Mouse (Mus musculus) ES-Bruce4 (cell line): ENCODE measurements around the gene Rabepk.

ENCODE experiments used
- CTCF ChIP-seq: IDR thresholded peaks from one replicate; pipeline ENCODE4 v1.8.1; 2011; ENCODE audit warnings: low read depth, low read length
- EP300 ChIP-seq: IDR thresholded peaks from 2 replicates; pipeline ENCODE4 v1.6.1; 2011; ENCODE audit warnings: low read depth, low read length; ENCODE audit not compliant: insufficient read depth
- POLR2A ChIP-seq: IDR thresholded peaks from one replicate; pipeline ENCODE4 v1.8.1; 2011; ENCODE audit warnings: low read length; ENCODE audit not compliant: insufficient read depth

GRCm38 (mm10) chr2:34841706-34842105, 42.0 kb upstream of the Rabepk start:
- TF ChIP-seq POLR2A (no peak), EP300 (no peak), CTCF (no peak)
